Mouse (Mus musculus) ES-Bruce4 (cell line): ENCODE results near the gene Gls. TPM values are rescaled to one million over a fixed set of nuclear protein-coding genes. Genes with fewer than 3 reads are reported as not detected.

Source experiments
- H3K27ac ChIP-seq: 2 replicates; pipeline ENCODE4 v1.5.1; 2012; ENCODE audit warnings: low read length, inconsistent platforms; ENCODE audit not compliant: insufficient read depth
- H3K27me3 ChIP-seq: 2 replicates; pipeline ENCODE4 v1.6.1; 2012; ENCODE audit warnings: mild to moderate bottlenecking, low read length, inconsistent platforms; ENCODE audit not compliant: control insufficient read depth, poor library complexity, insufficient read depth, severe bottlenecking
- H3K36me3 ChIP-seq: 2 replicates; pipeline ENCODE4 v1.6.1; 2012; ENCODE audit warnings: inconsistent platforms, mild to moderate bottlenecking, low read length, moderate library complexity; ENCODE audit not compliant: control insufficient read depth, poor library complexity, insufficient read depth, severe bottlenecking
- H3K4me1 ChIP-seq: one replicate; pipeline ENCODE4 v1.8.1; 2011; ENCODE audit warnings: low read length; ENCODE audit not compliant: control insufficient read depth, insufficient read depth
- H3K4me3 ChIP-seq: 2 replicates; pipeline ENCODE4 v1.5.1; 2011; ENCODE audit warnings: low read depth, mild to moderate bottlenecking, low read length
- H3K9ac ChIP-seq: 2 replicates; pipeline ENCODE4 v1.6.1; 2012; ENCODE audit warnings: low read depth, mild to moderate bottlenecking, inconsistent platforms; ENCODE audit not compliant: poor library complexity, severe bottlenecking
- H3K9me3 ChIP-seq: replicated peaks from 2 replicates; pipeline ENCODE4 v1.6.1; 2012; ENCODE audit warnings: mild to moderate bottlenecking, low read length, inconsistent platforms; ENCODE audit not compliant: control insufficient read depth, poor library complexity, insufficient read depth, severe bottlenecking
- CTCF ChIP-seq: IDR thresholded peaks from one replicate; pipeline ENCODE4 v1.8.1; 2011; ENCODE audit warnings: low read depth, low read length
- EP300 ChIP-seq: IDR thresholded peaks from 2 replicates; pipeline ENCODE4 v1.6.1; 2011; ENCODE audit warnings: low read depth, low read length; ENCODE audit not compliant: insufficient read depth
- POLR2A ChIP-seq: IDR thresholded peaks from one replicate; pipeline ENCODE4 v1.8.1; 2011; ENCODE audit warnings: low read length; ENCODE audit not compliant: insufficient read depth
- polyA plus RNA-seq: library from polyadenylated mRNA; stranded (reverse); fragments of >200 nt; gene quantifications from 2 replicates; pipeline ENCODE4 v1.2.4, GENCODE M21; 2011; ENCODE audit warnings: low read depth; ENCODE audit not compliant: missing spikeins, insufficient read depth, insufficient read length

The Gls gene
- 167 and 195 TPM in 2 replicates for polyA plus RNA-seq

DNA sequence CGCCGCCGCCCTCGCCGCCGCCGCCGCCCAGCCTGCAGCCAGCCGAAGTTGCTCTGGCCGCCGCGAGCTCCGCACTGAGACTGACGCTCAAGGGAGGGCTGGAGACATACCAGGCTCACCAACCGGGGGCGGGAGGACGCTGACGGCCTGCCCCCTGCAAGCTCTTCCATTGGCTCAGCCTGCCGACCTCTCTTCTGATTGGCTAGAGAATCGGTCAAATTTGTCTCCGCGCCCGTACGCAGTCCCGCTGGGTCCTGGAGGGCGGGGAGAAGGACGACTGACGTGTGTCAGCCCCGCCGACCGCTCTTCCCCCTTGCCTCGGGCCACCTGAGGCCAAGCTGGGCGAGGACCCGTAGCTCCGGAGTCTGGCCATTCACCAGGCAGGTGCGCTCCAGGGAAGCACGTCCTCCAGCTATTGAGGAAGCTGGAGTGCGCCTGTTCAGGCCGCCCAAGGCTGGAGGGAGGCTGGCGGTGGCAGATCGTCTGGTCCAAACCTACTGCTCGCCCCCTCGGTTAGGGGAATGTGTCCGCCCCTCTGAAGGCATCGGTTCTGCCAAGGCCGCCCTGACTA, at the start of gene Gls:
Gene Gls, minus strand, starts transcription at position 90 of the 571 bp plus-strand sequence.
- no peaks in the 10 kb centered on the region for H3K4me1 ChIP-seq
- no peaks in the 10 kb centered on the region for H3K27me3 ChIP-seq
- no peak for TF ChIP-seq CTCF
- peak; percentile 61 for TF ChIP-seq POLR2A
- peak; percentile 96 for TF ChIP-seq EP300
- peak within 1 kb of the TSS; percentile 92 for H3K9ac ChIP-seq
- H3K9me3 ChIP-seq = no peaks in the 10 kb centered on the region
- H3K27ac ChIP-seq = peak within 1 kb of the TSS; percentile 72; the same call in 1 of the 2 replicates
- H3K4me3 ChIP-seq = peak within 1 kb of the TSS; percentile 98
- H3K36me3 ChIP-seq = no peaks in the 10 kb centered on the region

DNA sequence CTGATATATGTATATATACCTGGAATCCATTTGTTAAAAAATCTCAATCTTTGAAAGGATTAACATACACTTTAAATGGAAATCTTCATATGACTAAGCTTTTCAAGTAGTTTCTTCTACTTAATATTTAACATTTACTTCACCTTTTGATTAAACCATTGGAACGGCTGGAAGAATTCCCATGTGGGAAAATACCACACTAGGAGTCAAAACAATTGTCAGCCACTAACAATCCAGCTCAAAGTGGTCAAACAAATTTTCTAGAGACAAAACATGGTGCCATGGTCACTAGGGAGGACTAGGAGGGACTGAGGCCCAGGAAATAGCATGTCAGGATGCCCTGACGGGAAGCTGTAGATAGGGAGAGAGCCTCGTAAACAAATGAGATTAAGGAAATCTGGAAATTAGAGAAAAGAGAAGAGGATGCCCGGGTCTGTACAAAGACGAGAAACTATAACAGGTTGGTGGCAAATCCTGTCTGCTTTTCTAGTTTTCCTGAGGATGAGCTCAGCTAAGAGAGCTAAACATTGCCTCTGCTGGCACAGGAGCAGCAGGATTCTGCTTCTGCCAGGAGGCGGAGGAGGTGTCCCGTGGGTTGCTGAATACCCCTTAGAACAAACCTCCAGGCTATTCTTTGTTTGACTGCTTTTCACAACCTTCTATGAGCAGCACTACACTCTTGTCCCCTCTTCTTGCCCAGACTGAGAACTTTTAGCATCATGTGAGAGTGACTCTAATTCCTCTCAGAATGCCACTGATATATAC, 47.0 kb upstream of the Gls start:
- Histone ChIP-seq H3K36me3 (no peaks in the 10 kb centered on the region), H3K4me3 (no peak overlapping the region), H3K27ac (no peak overlapping the region), H3K9me3 (no peaks in the 10 kb centered on the region), H3K27me3 (no peaks in the 10 kb centered on the region), H3K9ac (no peak overlapping the region), H3K4me1 (no peaks in the 10 kb centered on the region)
- TF ChIP-seq EP300 (no peak), POLR2A (no peak), CTCF (no peak)

DNA sequence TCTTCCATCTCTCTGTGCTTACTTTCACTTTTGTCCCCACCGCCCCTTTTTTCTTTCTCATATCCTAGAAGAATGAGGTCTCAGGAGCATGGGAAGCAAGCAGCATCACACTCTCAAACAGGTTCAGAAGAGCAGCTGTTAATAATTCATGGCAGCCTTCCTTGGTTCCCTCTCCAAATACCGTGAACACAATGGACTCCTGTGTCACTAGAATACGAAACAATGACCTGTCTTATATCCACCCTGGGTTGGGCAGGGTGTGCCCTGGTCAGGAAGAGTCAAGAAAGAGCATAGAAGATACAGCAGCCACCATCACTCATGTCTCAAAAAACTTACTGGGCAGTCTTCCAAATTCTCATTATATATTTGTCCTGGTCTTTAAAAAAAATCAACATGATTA, 46.3 kb upstream of the Gls start:
- no peaks in the 10 kb centered on the region for H3K4me1 ChIP-seq
- H3K9ac ChIP-seq = no peak overlapping the region
- no peaks in the 10 kb centered on the region for H3K9me3 ChIP-seq
- no peaks in the 10 kb centered on the region for H3K27me3 ChIP-seq
- H3K4me3 ChIP-seq = no peak overlapping the region
- TF ChIP-seq CTCF (no peak), POLR2A (no peak), EP300 (no peak)
- no peaks in the 10 kb centered on the region for H3K36me3 ChIP-seq
- no peak overlapping the region for H3K27ac ChIP-seq

DNA sequence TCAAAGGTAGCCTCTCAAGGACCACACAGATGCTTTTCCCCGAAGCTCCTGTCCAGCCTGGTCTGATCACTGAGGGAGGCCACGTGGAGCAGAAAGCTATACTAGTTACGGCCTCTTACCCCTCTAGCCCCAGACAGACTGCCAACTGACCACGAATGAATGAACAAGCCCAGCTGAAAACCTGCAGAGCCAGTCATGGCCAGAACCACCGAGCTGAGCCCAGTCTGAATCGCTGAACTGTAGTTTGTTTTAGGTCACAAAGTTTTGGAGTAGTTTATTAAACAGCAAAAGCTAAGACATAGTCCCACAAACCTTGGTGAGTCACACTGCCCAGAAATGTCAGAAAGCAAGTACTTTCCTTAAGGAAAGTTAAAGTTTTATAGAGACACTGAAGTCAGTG, 45.0 kb upstream of the Gls start:
- no peaks in the 10 kb centered on the region for H3K36me3 ChIP-seq
- no peak overlapping the region for H3K9ac ChIP-seq
- H3K4me3 ChIP-seq = no peak overlapping the region
- no peak overlapping the region for H3K27ac ChIP-seq
- H3K9me3 ChIP-seq = no peaks in the 10 kb centered on the region
- TF ChIP-seq EP300 (no peak), POLR2A (no peak), CTCF (no peak)
- H3K4me1 ChIP-seq = no peaks in the 10 kb centered on the region
- H3K27me3 ChIP-seq = no peaks in the 10 kb centered on the region

DNA sequence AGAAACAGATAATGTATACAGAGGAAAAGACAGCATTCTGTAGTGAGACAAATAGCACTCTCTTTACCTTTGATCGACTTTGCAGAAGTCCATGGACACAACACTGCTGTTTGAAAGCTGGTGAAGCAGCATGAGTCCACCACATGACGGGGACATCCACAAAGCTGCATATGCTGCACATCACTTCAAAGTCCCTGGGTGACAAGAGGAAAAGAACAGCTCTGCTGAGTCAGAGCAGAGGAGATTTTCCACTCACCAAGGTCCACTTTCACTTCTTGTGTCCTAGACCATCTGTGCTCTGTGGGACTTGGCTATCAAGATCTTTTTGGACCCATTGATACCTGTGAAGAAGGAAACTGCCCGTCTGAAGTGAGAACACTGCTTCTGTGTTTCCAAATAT, 41.2 kb upstream of the Gls start:
- H3K27me3 ChIP-seq = no peaks in the 10 kb centered on the region
- TF ChIP-seq CTCF (no peak), POLR2A (no peak), EP300 (no peak)

More for the DNA sequence above, 41.2 kb upstream of the Gls start:
- no peaks in the 10 kb centered on the region for H3K9me3 ChIP-seq
- no peaks in the 10 kb centered on the region for H3K36me3 ChIP-seq
- H3K9ac ChIP-seq = no peak overlapping the region
- no peaks in the 10 kb centered on the region for H3K4me1 ChIP-seq
- H3K4me3 ChIP-seq = no peak overlapping the region
- no peak overlapping the region for H3K27ac ChIP-seq
